Mouse (Mus musculus) testis, adult 2 months (tissue): ENCODE data around the gene Ccdc92b. TPM values are rescaled to one million over a fixed set of nuclear protein-coding genes. Genes with fewer than 3 reads are reported as not detected.

Source experiments
- H3K27ac ChIP-seq: fragments of 200-500 bp; 2 replicates; pipeline ENCODE4 v1.5.1; 2012; ENCODE audit warnings: low read depth, low read length; ENCODE audit not compliant: control insufficient read depth, insufficient read depth
- H3K27me3 ChIP-seq: fragments of 200-500 bp; 2 replicates; pipeline ENCODE4 v1.6.1; 2012; ENCODE audit warnings: mild to moderate bottlenecking, low read length, moderate library complexity; ENCODE audit not compliant: control insufficient read depth, insufficient read depth
- H3K36me3 ChIP-seq: fragments of 200-500 bp; 2 replicates; pipeline ENCODE4 v1.6.1; 2012; ENCODE audit warnings: mild to moderate bottlenecking, low read length; ENCODE audit not compliant: control insufficient read depth, insufficient read depth
- H3K4me1 ChIP-seq: fragments of 200-500 bp; 2 replicates; pipeline ENCODE4 v1.6.1; 2012; ENCODE audit warnings: low read length; ENCODE audit not compliant: control insufficient read depth, insufficient read depth
- H3K4me3 ChIP-seq: fragments of 200-500 bp; 2 replicates; pipeline ENCODE4 v1.5.1; 2012; ENCODE audit warnings: low read depth, mild to moderate bottlenecking, low read length, moderate library complexity, mixed read lengths; ENCODE audit not compliant: control insufficient read depth
- CTCF ChIP-seq: fragments of 200-500 bp; IDR thresholded peaks from 2 replicates; pipeline ENCODE4 v1.5.1; 2012; ENCODE audit warnings: low read depth, mild to moderate bottlenecking, inconsistent platforms, low read length, moderate library complexity; ENCODE audit not compliant: control insufficient read depth, insufficient read depth, insufficient replicate concordance
- POLR2A ChIP-seq: fragments of 200-500 bp; IDR thresholded peaks from 2 replicates; pipeline ENCODE4 v1.6.1; 2012; ENCODE audit warnings: low read depth, mild to moderate bottlenecking, inconsistent platforms, low read length, moderate library complexity; ENCODE audit not compliant: control insufficient read depth
- polyA plus RNA-seq: library from polyadenylated mRNA; depleted of rRNA; stranded (reverse); fragments of >200 nt; gene quantifications from 2 replicates; pipeline ENCODE4 v1.2.3, GENCODE M21; 2012

Ccdc92b gene
- polyA plus RNA-seq, 1 experiment, result 0.79 TPM

GRCm38 (mm10) chr11:74615571-74615970, 3.8 kb upstream of the Ccdc92b start:
- no peak for TF ChIP-seq CTCF
- TF ChIP-seq POLR2A, result no peak
- Histone ChIP-seq H3K27ac (no peak overlapping the region), H3K4me1 (peaks cover 11% of the 10 kb centered on the region), H3K4me3 (no peak overlapping the region), H3K36me3 (no peaks in the 10 kb centered on the region), H3K27me3 (no peaks in the 10 kb centered on the region)

GRCm38 (mm10) chr11:74619956-74620300, 523 bp downstream of the Ccdc92b start:
- Histone ChIP-seq H3K27ac (no peak overlapping the region), H3K27me3 (no peaks in the 10 kb centered on the region), H3K4me3 (no peak overlapping the region; the same call in 1 of the 2 replicates), H3K4me1 (peaks cover 7% of the 10 kb centered on the region), H3K36me3 (no peaks in the 10 kb centered on the region)
- TF ChIP-seq POLR2A, result no peak
- TF ChIP-seq CTCF, result no peak

- TF ChIP-seq CTCF, result no peak
- Histone ChIP-seq H3K27ac (no peak overlapping the region), H3K36me3 (no peaks in the 10 kb centered on the region), H3K4me1 (peaks cover 7% of the 10 kb centered on the region), H3K4me3 (no peak overlapping the region), H3K27me3 (no peaks in the 10 kb centered on the region)
Observed at GRCm38 (mm10) chr11:74621974-74622669, 2.7 kb downstream of the Ccdc92b start.

GRCm38 (mm10) chr11:74623693-74624092, 4.3 kb downstream of the Ccdc92b start:
- peaks cover 7% of the 10 kb centered on the region for H3K4me1 ChIP-seq
- H3K4me3 ChIP-seq, result no peak overlapping the region
- H3K27ac ChIP-seq, result no peak overlapping the region
- H3K27me3 ChIP-seq, result no peaks in the 10 kb centered on the region
- no peaks in the 10 kb centered on the region for H3K36me3 ChIP-seq
- TF ChIP-seq POLR2A (no peak), CTCF (no peak)

- Histone ChIP-seq H3K27ac (no peak overlapping the region), H3K36me3 (no peaks in the 10 kb centered on the region), H3K4me1 (no peaks in the 10 kb centered on the region), H3K4me3 (no peak overlapping the region), H3K27me3 (no peaks in the 10 kb centered on the region)
- TF ChIP-seq CTCF, result no peak
- no peak for TF ChIP-seq POLR2A
Observed at GRCm38 (mm10) chr11:74625333-74625732, 5.9 kb downstream of the Ccdc92b start.

- Histone ChIP-seq H3K27ac (no peak overlapping the region), H3K4me3 (no peak overlapping the region), H3K4me1 (peaks cover 4% of the 10 kb centered on the region), H3K27me3 (no peaks in the 10 kb centered on the region), H3K36me3 (no peaks in the 10 kb centered on the region)
- TF ChIP-seq CTCF, result no peak
- TF ChIP-seq POLR2A, result no peak
Observed at GRCm38 (mm10) chr11:74627481-74627880, 8.1 kb downstream of the Ccdc92b start.

- H3K4me3 ChIP-seq, result peak overlapping the region; percentile 25
- H3K27ac ChIP-seq, result no peak overlapping the region
- H3K4me1 ChIP-seq, result peaks cover 4% of the 10 kb centered on the region
- H3K27me3 ChIP-seq, result no peaks in the 10 kb centered on the region
- H3K36me3 ChIP-seq, result no peaks in the 10 kb centered on the region
- TF ChIP-seq POLR2A, result no peak
- no peak for TF ChIP-seq CTCF
Observed at GRCm38 (mm10) chr11:74631880-74632789, 12.7 kb downstream of the Ccdc92b start.
